Mouse (Mus musculus): ENCODE measurements around the gene Utp14b. TPM values are rescaled to one million over a fixed set of nuclear protein-coding genes. Genes with fewer than 3 reads are reported as not detected.

Utp14b gene
- 2.8 and 4.3 TPM in 2 replicates for polyA plus RNA-seq (2016; fragmentation: Nextera tagmentation; extraction: Ambion mirVana)

GRCm38 (mm10) chr1:78657671-78658440 is at the start of gene Utp14b, which contains the start of gene Acsl3:
Gene Utp14b, plus strand, starts transcription at chr1:78658038.
Gene Acsl3, plus strand, starts transcription at chr1:78657825.
- peaks cover 39% of the 10 kb centered on the region for H3K4me1 ChIP-seq (replicated peaks)
- H3K27ac ChIP-seq = peak within 1 kb of the TSS; percentile 99
- H3K27me3 ChIP-seq (ENCODE audit: insufficient read depth, poor library complexity, severe bottlenecking) = no peaks in the 10 kb centered on the region
- DNase-seq (ENCODE audit: low spot score) = peak; percentile 98
- peak within 1 kb of the TSS; percentile 98 for H3K4me3 ChIP-seq
- no peaks in the 10 kb centered on the region for H3K9me3 ChIP-seq
- WGBS = under 1% methylated on average over 104 of the region's 104 CpGs
- 0 out of 2 replicates have a peak, but pooled peaks cover 3% of the 10 kb centered on the region for H3K36me3 ChIP-seq

GRCm38 (mm10) chr1:78609134-78609907 is 48.5 kb upstream of the Utp14b start:
- Histone ChIP-seq H3K27me3 (ENCODE audit: insufficient read depth, poor library complexity, severe bottlenecking) (no peaks in the 10 kb centered on the region), H3K27ac (peak overlapping the region; percentile 24; the same call in 1 of the 2 replicates), H3K4me1 (replicated peaks) (peaks cover 6% of the 10 kb centered on the region; the same call in 1 of the 2 replicates), H3K36me3 (no peaks in the 10 kb centered on the region), H3K4me3 (no peak overlapping the region), H3K9me3 (no peaks in the 10 kb centered on the region)
- DNase-seq (ENCODE audit: low spot score) = no peak
- WGBS = 36% methylated on average over 12 of the region's 12 CpGs

- no peak for DNase-seq (ENCODE audit: low spot score)
- 62% methylated on average over 4 of the region's 4 CpGs for WGBS
- Histone ChIP-seq H3K4me3 (no peak overlapping the region), H3K36me3 (no peaks in the 10 kb centered on the region), H3K27me3 (ENCODE audit: insufficient read depth, poor library complexity, severe bottlenecking) (no peaks in the 10 kb centered on the region), H3K9me3 (no peaks in the 10 kb centered on the region), H3K4me1 (replicated peaks) (peaks cover 6% of the 10 kb centered on the region; the same call in 1 of the 2 replicates), H3K27ac (no peak overlapping the region)
Observed at GRCm38 (mm10) chr1:78611039-78611438, 46.8 kb upstream of the Utp14b start.

- WGBS = 80% methylated on average over 1 of the region's 1 CpGs
Observed at GRCm38 (mm10) chr1:78612959-78613358, 44.9 kb upstream of the Utp14b start.

GRCm38 (mm10) chr1:78624352-78624751 is 33.5 kb upstream of the Utp14b start:
- H3K4me3 ChIP-seq = no peak overlapping the region
- 93% methylated on average over 2 of the region's 2 CpGs for WGBS
- no peak overlapping the region for H3K27ac ChIP-seq
- no peaks in the 10 kb centered on the region for H3K27me3 ChIP-seq (ENCODE audit: insufficient read depth, poor library complexity, severe bottlenecking)
- no peaks in the 10 kb centered on the region for H3K9me3 ChIP-seq
- no peaks in the 10 kb centered on the region for H3K4me1 ChIP-seq (replicated peaks)
- H3K36me3 ChIP-seq = no peaks in the 10 kb centered on the region
- DNase-seq (ENCODE audit: low spot score) = no peak

More at GRCm38 (mm10) chr1:78612959-78613358, 44.9 kb upstream of the Utp14b start:
- Histone ChIP-seq H3K4me3 (no peak overlapping the region), H3K4me1 (replicated peaks) (peaks cover 6% of the 10 kb centered on the region; the same call in 1 of the 2 replicates), H3K36me3 (no peaks in the 10 kb centered on the region), H3K27me3 (ENCODE audit: insufficient read depth, poor library complexity, severe bottlenecking) (no peaks in the 10 kb centered on the region), H3K9me3 (no peaks in the 10 kb centered on the region), H3K27ac (no peak overlapping the region)
- no peak for DNase-seq (ENCODE audit: low spot score)

GRCm38 (mm10) chr1:78634486-78634885 is 23.4 kb upstream of the Utp14b start:
- no peaks in the 10 kb centered on the region for H3K27me3 ChIP-seq (ENCODE audit: insufficient read depth, poor library complexity, severe bottlenecking)
- H3K27ac ChIP-seq = no peak overlapping the region
- WGBS = 75% methylated on average over 3 of the region's 3 CpGs
- no peaks in the 10 kb centered on the region for H3K4me1 ChIP-seq (replicated peaks)
- H3K36me3 ChIP-seq = no peaks in the 10 kb centered on the region
- no peak overlapping the region for H3K4me3 ChIP-seq
- no peaks in the 10 kb centered on the region for H3K9me3 ChIP-seq
- no peak for DNase-seq (ENCODE audit: low spot score)

GRCm38 (mm10) chr1:78640871-78641270 is 17.0 kb upstream of the Utp14b start:
- Histone ChIP-seq H3K27me3 (ENCODE audit: insufficient read depth, poor library complexity, severe bottlenecking) (no peaks in the 10 kb centered on the region), H3K9me3 (no peaks in the 10 kb centered on the region), H3K4me1 (replicated peaks) (no peaks in the 10 kb centered on the region), H3K4me3 (no peak overlapping the region), H3K36me3 (no peaks in the 10 kb centered on the region), H3K27ac (no peak overlapping the region)
- DNase-seq (ENCODE audit: low spot score) = no peak

GRCm38 (mm10) chr1:78641791-78642190 is 16.0 kb upstream of the Utp14b start:
- Histone ChIP-seq H3K36me3 (no peaks in the 10 kb centered on the region), H3K4me1 (replicated peaks) (no peaks in the 10 kb centered on the region), H3K9me3 (no peaks in the 10 kb centered on the region), H3K27me3 (ENCODE audit: insufficient read depth, poor library complexity, severe bottlenecking) (no peaks in the 10 kb centered on the region), H3K27ac (no peak overlapping the region), H3K4me3 (no peak overlapping the region)
- WGBS = 91% methylated on average over 3 of the region's 3 CpGs
- DNase-seq (ENCODE audit: low spot score) = no peak

- Histone ChIP-seq H3K36me3 (no peaks in the 10 kb centered on the region), H3K27ac (no peak overlapping the region), H3K4me3 (no peak overlapping the region), H3K27me3 (ENCODE audit: insufficient read depth, poor library complexity, severe bottlenecking) (no peaks in the 10 kb centered on the region), H3K9me3 (no peaks in the 10 kb centered on the region), H3K4me1 (replicated peaks) (no peaks in the 10 kb centered on the region)
- WGBS = 89% methylated on average over 2 of the region's 2 CpGs
- no peak for DNase-seq (ENCODE audit: low spot score)
Observed at GRCm38 (mm10) chr1:78642197-78642596, 15.6 kb upstream of the Utp14b start.

- no peaks in the 10 kb centered on the region for H3K36me3 ChIP-seq
- 77% methylated on average over 8 of the region's 8 CpGs for WGBS
- no peak overlapping the region for H3K27ac ChIP-seq
- no peaks in the 10 kb centered on the region for H3K27me3 ChIP-seq (ENCODE audit: insufficient read depth, poor library complexity, severe bottlenecking)
- H3K4me1 ChIP-seq (replicated peaks) = peaks cover 13% of the 10 kb centered on the region
- H3K9me3 ChIP-seq = no peaks in the 10 kb centered on the region
- no peak for DNase-seq (ENCODE audit: low spot score)
- no peak overlapping the region for H3K4me3 ChIP-seq
Observed at GRCm38 (mm10) chr1:78647317-78647885, 10.4 kb upstream of the Utp14b start.

GRCm38 (mm10) chr1:78649269-78650061 is 8.4 kb upstream of the Utp14b start:
- Histone ChIP-seq H3K36me3 (no peaks in the 10 kb centered on the region), H3K27ac (peak overlapping the region; percentile 62), H3K4me1 (replicated peaks) (peaks cover 13% of the 10 kb centered on the region), H3K27me3 (ENCODE audit: insufficient read depth, poor library complexity, severe bottlenecking) (no peaks in the 10 kb centered on the region), H3K4me3 (no peak overlapping the region), H3K9me3 (no peaks in the 10 kb centered on the region)
- 40% methylated on average over 6 of the region's 6 CpGs for WGBS
- no peak for DNase-seq (ENCODE audit: low spot score)

- Histone ChIP-seq H3K4me3 (no peak overlapping the region), H3K27me3 (ENCODE audit: insufficient read depth, poor library complexity, severe bottlenecking) (no peaks in the 10 kb centered on the region), H3K9me3 (no peaks in the 10 kb centered on the region), H3K36me3 (no peaks in the 10 kb centered on the region), H3K4me1 (replicated peaks) (peaks cover 38% of the 10 kb centered on the region), H3K27ac (0 out of 2 replicates have a peak overlapping the region, but pooled peaks have one; percentile 59)
- peak; percentile 14 for DNase-seq (ENCODE audit: low spot score)
- WGBS = 14% methylated on average over 2 of the region's 2 CpGs
Observed at GRCm38 (mm10) chr1:78656472-78656871, 1.4 kb upstream of the Utp14b start.

Data from hindbrain, embryonic 10.5 days (tissue).